Mouse (Mus musculus): Measurements from ENCODE around the gene Egflam.

- TF ChIP-seq EP300 (IDR thresholded peaks at IDR 0.05; ENCODE audit: low read depth) (no peak), CTCF (IDR thresholded peaks at IDR 0.05; ENCODE audit: low read depth) (no peak)
Measured at GRCm38 (mm10) chr15:7442148-7443100, 44.2 kb upstream of the Egflam start.
